Mouse (Mus musculus) activated CD4-positive, CD25-positive, alpha-beta regulatory T cell, adult 4 months (primary cell): ENCODE measurements around the gene Ogfrl1. TPM values are rescaled to one million over a fixed set of nuclear protein-coding genes. Genes with fewer than 3 reads are reported as not detected.
"Not testable (repeated sequence)": the region's sequence is repeated elsewhere in the genome, so short reads cannot be mapped to it uniquely, and the experiment has no call there.

ENCODE experiments used
- ATAC-seq: one replicate; pipeline ENCODE4 v1.8.0; 2017
- polyA plus RNA-seq, 2 experiments: library from polyadenylated mRNA; unstranded; fragments of 100-300 nt; shearing (Covaris generic); gene quantifications; one replicate each; pipeline ENCODE4 v1.2.1; 2017

Gene Ogfrl1
- under 1 TPM; 0.55 to 0.90 TPM for polyA plus RNA-seq

DNA sequence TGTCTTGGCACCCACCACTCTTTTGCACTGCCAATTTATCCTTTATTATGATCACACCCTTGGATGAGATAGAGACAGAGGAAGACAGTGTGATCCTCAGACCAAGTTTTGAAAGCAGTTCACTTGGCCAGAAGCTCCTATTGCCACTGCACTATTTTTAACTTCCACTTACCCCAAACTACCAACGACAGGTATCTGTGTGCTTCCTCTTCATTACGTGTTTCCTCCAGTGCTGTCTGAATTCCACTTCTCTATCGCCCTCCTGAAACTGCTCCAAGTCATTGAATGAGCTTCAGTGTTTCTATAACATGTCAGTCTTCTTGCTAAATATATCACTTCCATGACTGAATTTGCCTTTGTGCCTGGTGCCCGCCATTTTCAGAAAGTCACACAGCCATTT lies at the start of gene Ogfrl1:
Ogfrl1 (minus strand) TSS at position 150 of the 400 bp plus-strand sequence.
- ATAC-seq: no peak

DNA sequence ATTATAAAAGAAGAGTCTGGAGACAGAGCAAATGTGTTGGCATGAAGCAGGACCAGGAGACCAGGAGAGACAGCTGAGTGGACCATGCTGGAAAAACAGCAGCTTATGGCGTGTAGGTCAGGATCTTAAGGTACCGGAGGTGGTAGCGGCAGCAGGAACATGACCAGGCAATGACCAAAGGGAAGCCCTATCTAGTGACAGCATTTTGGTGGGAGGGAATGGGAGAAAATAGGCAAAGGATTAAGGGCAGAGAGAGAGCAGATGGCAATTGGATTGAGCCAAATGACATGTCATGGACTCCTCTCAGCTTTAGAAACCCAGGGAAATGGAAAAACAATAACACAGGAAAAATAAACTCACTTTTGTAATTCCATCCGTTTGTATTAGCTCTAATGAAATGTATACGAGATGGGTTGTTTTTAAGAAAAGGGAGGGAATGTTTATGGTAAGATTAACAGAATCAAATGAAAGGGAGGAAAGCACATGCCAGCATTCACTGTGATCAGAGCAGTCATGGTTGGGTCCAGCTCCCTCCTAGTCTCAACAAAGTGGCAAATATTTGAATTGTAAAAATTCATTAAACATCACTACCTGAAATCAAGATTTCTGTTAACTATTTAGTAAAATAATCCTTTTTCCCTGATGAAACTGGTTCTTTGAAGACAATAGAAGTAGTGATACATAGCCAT lies 48.3 kb upstream of the Ogfrl1 start:
- ATAC-seq: no peak

DNA sequence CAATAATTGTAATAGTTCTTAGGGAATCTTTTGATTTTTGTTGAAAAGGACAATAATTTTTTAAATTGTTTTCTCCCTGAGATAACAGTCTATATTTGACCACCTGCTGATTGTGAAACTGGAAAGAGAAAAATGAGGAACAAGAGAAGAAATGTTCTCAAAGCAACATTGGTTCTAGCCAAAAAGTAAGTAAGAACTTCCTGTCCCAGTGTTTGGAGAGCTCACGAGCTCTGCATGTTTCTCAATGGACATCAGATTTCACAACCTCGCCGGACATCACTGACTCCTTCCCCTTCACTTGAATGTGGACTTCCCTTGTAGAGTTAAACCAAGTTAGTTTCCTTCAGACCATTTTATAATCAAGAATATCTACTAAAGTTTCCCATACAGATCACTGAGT lies 36.0 kb upstream of the Ogfrl1 start:
- no peak for ATAC-seq

DNA sequence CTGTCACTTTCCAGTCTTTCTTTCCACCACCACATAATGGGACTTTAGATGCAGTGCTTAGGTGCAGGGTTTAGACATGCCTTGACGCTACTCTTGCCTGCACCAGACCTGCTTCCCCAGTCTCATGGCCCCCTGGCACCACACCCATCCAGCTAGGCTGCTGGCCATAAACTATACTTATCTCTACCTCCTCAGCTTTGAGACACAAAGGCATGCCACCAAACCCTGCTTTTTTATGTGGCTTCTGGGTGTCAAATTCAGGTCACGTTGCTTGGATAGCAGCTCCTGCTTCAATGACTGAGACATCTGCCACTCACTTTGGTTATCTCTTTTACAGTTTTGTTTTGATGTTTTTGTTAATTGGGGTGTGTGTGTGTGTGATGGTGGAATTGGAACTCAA lies 28.9 kb upstream of the Ogfrl1 start:
- no peak for ATAC-seq

DNA sequence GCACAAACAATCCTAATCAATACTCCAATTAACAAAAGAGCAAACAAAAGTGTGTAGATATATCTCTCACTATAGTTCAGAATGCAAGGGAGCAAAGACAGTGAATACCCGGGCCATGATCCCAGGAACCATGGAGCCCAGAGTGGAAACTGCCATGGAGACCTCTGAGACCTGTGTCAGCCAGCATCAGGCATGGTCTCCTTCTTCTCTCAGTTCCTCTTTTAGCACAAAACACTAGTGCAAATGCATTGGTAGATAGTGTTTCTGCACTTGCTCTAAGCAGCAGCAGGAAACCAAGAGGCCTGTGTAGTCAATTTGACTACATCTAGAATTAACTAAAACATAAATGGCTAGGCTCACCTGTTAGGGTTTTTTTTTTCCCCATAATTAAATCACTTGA lies 21.4 kb upstream of the Ogfrl1 start:
- ATAC-seq: no peak

DNA sequence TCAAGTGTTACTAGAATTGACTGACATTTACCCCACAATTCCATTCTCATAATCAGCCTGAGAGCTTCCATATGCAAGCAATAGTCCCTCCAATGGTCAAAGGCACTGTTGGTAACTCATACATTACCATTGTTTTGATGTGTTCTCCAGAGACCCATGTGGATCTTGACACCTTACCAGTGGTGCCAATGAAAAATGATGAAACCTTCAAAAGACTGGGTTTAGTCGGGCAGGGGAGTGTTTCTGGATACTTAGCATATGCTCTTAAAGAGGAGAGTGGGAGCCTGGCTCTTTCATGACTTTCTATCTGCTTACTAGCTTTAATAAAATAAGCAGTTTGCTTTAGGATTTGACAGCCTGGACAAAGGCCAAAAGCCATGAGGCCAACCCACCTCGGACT lies 20.5 kb upstream of the Ogfrl1 start:
- no peak for ATAC-seq

DNA sequence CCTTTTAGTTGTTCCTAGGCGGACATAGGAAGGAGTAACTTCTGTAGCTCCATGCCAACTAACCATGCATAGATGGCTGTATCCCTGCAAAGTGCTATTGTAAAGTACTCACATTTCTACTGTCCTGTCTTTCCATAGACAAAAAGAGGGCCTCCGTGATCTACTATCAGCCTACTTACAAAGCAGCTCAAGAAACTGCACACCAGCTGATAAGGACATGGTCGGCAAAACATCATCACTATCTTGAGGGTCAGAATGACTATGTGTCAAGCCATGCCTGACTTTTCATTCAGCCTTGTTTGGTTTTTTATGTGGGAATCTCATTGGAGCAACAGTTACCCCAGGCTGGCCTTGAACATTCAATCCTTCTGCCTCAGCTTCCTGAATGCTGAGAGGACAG lies 20.0 kb upstream of the Ogfrl1 start:
- ATAC-seq: no peak

DNA sequence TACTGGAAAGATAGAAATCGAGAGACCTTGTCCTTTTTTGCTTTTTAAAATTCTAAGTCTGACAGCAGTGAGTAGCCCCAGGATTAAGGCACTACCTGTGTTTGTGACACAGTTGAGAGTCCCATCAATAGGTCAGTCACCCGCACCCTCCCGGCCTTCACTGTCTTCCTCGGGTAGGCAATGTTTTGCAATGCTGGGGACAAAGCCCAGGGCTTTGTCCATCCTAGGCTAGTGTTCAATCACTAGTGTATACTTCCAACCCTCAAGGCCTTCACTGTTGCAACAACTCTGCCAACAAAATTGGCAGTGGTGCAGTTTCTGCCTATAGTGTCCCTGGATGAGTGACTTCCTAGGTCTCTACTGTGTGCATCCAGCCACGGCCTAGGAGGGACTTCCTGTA lies 14.0 kb upstream of the Ogfrl1 start:
- no peak for ATAC-seq

DNA sequence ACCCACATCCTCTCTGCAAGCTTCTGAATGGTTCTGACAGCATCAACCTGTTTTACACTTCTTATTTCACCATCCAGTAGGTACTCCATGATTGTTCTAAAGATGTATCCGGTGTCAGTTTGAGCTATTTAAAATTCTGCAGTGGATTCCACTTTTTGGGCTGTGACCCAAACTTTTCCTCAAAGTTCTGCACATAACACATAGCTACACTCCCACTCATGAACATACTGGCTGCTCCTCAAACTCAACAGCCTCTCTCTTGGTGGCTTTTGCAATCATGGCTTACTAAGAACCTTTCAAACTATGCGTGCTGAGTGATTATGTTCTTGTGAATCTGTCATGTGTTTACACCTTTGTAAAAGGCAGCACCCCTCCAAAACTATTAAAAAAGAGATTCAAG lies 12.4 kb upstream of the Ogfrl1 start:
- no peak for ATAC-seq

- no peak for ATAC-seq
Measured at GRCm38 (mm10) chr1:23402401-23402800, 4.8 kb upstream of the Ogfrl1 start.

GRCm38 (mm10) chr1:23399552-23399951 lies 2.0 kb upstream of the Ogfrl1 start:
- peak; percentile 91 for ATAC-seq

GRCm38 (mm10) chr1:23394356-23394755 lies 3.2 kb downstream of the Ogfrl1 start:
- ATAC-seq: not testable (repeated sequence)

DNA sequence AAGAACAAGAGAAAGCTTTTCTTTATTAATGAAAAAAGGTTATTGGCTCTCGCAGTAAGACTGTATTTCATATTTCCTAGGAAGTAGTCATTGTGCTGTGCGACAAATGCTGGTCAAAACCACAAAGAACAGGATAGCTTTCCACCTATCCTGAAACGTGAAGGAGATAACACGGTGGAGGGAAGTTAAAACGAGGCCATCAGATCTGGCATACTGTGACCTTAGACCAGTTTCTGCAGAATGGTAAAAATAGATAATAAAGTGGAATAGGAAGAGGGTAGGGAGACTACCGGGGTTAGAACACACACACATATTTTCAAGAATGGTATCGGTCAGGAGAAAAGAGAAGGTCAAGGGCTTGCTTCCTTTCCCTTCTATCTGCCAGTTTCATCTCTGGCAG lies 5.8 kb downstream of the Ogfrl1 start:
- ATAC-seq: no peak

DNA sequence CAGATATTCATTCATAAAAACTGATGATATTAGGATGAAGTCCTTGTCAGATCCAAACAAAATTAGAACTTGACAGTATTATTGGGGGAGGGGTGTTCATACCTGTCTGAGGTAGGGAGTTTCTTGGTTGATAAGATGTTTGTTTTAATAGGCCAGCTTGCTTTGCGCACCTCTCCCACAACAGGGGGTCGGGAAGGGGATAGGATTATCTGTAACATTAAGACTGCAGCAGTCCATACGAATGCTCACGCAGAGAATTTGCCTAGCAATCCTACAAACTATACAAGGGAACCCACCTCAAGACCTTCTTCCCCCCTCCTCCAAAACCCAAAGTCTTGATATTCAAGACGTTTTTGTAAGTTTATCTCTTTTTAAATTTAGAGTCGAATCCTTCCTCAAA lies 13.2 kb downstream of the Ogfrl1 start:
- ATAC-seq: no peak

DNA sequence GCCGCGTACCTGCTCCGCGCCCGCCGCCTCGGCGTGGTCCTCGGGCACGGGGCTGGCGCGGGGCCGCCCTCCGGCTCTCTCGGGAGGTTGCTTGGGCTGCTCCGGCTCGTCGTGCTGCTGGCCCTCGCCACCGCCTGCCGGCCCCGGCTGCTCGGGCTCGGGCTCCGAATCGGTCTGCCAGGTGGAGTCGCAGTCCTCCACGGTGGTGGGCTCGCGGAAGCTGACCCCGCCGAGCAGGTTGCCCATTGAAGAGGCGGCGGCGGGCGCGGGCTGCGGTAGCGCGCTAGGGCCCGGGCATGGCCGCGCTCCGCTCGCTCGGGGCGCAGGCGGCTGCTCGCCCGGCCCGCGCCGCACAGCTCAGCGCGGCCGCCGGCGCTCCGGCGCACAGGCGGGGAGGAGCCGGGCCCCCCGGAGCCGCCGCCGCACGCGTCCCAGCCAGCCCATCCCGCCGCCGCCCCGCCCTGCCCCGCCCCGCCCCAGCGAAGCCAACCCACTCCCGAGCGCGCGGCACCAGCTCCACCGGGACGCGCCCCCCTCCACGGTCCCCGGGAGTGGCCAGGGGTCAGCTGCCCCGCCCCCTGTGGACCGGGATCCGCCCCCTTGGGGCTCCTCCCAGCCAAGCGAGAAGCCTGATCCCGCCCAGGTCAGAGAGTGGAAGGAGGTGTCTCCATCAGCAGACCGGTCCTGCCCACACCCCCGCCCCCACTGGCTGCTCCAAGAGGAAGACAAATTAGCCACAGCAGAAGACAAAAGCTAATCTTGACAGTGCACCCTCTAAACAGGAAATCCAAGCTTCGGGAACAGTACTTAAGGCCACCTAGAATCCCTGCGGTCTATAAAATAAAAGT lies 14.5 kb downstream of the Ogfrl1 start:
- peak; percentile 78 for ATAC-seq

DNA sequence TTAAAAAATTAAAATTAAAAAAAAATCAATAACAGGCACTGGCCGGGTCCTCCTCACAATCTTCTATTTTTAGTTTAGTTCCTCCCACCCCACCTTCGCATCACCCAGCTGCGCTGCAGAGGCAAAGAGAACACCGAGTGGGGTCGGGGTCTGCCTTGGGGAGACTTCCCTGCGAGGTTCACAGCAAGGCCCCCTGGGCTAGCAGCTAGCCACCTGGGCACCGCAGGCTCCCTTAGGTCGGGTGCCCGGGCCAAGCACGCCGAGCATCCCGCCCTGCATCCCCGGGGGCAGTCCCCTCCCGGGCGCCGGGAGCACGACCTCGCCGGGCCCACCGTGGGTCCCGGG lies 15.1 kb downstream of the Ogfrl1 start:
- ATAC-seq: no peak

DNA sequence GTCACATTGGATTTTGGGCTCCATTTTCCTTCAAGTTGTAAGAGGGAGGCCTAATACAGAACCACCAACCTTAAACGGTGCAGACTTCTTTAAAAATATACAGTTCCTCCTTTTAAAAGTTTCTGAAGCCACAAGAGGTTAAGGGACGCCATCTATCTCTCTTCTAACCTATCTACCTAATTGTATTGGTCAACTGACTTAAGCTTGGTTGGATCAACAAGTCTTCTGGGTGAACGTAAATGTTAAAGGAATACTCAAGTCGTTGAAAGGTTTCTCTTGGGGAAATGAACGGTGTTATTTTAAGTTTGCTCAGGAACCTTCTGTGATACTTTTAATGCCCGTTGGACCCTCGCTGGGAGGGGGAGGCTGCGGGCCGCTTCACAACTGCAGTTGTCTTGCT lies 15.5 kb downstream of the Ogfrl1 start:
- ATAC-seq: no peak

DNA sequence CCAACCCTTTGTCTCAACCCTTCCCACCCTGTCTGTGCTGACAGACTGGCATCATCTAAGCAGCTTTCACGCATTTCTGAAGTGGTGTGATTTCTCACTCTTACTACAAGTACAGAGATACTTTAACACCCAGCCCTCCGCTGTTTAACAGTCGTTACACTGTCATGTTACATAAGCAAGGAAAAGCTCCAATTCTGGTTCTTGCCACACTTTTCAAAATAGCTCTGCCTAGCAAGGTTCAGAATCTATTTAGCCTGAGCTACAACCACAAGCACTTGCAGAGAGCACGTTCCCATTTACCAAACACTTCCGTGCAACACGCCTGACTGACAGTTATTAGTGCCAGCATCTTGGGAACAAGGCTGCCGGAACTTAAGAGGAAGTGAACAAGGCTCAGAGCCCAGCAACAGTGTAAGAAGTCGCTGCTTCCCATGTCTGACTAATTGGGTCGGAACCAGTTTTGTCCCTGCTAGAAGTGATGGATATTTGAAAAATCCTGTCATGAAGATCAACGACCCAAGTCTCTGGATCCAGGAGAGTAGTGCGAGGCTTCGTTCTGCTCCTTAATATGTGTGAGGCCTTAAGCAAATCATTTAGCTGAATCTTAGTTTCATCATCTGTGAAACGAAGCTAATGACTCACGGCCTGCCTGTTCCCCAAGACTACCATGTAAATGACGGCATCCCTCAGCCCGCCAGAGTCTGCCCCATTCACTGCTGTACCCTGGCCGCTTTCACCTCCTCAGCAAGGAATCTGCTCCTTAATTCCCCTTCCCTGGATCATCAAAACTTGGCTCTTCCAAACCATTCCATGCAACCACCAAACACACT lies 17.4 kb downstream of the Ogfrl1 start:
- ATAC-seq: no peak

DNA sequence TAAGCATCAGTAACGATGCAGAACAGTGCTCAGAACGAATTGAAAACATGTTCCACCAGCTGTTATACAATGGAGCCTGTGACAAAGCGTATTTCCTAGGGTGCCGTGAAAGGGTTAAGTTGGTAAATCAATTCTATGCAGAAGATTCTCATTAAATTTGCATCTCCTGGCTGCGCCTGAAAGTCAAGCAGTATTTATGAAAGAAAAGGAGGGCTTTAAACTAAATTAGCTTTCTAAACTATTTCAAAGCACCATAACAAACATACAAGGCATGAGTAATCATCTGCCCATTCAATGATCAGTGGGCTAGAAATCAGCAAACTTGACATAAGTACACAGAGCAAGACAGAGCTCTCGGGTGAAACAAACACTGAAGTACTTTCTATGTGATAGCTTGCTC lies 18.3 kb downstream of the Ogfrl1 start:
- ATAC-seq: no peak

GRCm38 (mm10) chr1:23377572-23377971 lies 20.0 kb downstream of the Ogfrl1 start:
- no peak for ATAC-seq

DNA sequence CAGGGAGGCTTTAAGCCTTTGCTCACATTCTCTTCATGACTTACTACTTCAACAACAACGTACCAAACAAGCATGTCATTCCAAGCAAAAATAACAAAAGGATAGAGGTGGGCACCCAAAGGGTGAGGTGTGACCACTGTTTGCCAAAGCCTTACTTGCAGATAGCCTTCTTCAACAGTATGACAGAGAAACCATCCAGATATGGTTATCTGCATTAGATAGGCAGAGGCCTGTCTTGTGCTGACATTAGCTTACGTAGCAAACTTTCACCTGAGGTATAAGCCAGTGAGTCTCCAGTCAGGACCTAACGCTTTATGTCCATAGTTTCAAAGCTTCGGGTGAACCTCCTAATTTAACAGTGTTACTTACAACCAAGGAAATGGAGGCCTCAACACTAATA lies 23.4 kb downstream of the Ogfrl1 start:
- no peak for ATAC-seq

DNA sequence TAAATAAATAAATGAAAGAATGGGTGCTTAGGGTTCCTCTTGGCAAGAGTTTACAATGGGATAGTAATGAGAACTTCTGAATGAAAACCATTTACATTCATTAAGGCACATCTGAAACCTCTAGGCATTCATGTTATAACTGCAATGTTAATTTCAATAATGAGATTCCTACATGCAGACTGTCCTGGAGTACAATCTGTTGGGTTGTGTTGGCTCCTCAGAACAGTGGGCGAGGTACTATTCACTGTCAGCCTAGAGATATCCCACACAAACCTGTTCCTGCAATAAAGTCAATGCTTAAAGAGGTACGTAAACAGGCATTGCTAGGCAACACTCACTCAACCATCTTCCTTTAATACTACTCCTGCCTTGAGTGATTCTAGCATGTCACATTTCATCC lies 32.0 kb downstream of the Ogfrl1 start:
- no peak for ATAC-seq

DNA sequence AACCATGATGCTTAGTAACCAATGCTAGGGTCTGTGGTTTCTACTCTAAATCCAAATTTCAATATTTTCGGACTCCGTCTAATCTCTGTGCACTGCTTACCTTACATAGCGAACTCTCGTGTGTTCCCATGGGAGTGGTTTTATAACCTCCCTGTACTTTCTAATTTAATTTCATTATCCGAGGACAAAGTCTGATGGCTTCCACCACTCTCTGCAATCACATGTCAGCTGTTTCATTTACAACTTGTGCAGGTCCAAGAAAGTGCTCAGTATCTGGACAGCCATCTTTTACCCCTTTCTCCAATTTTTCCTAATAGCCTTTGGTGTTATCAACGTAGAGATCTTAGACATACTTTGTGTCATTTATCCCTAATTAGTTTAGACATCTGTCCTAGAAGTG lies 44.7 kb downstream of the Ogfrl1 start:
- ATAC-seq: no peak

- ATAC-seq: no peak
Measured at GRCm38 (mm10) chr1:23351756-23352155, 45.8 kb downstream of the Ogfrl1 start.
